Mouse (Mus musculus): ENCODE results near the gene Smg7. TPM values are rescaled to one million over a fixed set of nuclear protein-coding genes. Genes with fewer than 3 reads are reported as not detected.
A peak's percentile ranks its signal among the peaks of the same experiment; 100 is the strongest.

The Smg7 gene
- polyA plus RNA-seq, 1 experiment, result 23.5 TPM

DNA sequence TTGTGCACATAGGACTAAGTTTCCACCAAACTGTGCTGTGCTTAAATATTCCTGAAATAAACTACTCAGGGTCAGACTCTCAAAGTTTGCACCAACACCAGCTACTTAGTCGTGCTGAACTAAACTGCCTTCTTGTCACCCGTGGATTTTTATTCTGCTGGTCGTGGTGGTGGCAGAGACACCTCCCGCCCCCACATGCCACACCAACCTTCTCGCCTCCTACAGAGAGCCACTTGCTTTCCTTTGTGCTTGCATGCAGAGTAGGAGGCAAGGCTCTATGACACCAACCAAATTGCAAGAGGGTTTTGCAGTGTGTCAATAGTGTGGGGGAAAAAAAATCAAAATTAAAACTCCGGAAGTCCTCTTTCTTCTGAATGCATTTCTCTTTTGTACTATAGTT, 82.9 kb downstream of the Smg7 start:
- no peak for TF ChIP-seq CTCF (IDR thresholded peaks at IDR 0.05; ENCODE audit: extremely low read depth, insufficient read length, insufficient replicate concordance, low read depth, low read length)
- TF ChIP-seq POLR2A (IDR thresholded peaks at IDR 0.05; ENCODE audit: low read depth, low read length), result no peak
- Histone ChIP-seq H3K36me3 (ENCODE audit: control insufficient read depth, insufficient read depth, low read length) (0 out of 2 replicates have a peak, but pooled peaks cover 1% of the 10 kb centered on the region), H3K27ac (ENCODE audit: insufficient read depth, low read depth, low read length) (no peak overlapping the region), H3K4me3 (ENCODE audit: low read depth, low read length) (no peak overlapping the region), H3K27me3 (ENCODE audit: control insufficient read depth, insufficient read depth, low read length) (no peaks in the 10 kb centered on the region), H3K4me1 (ENCODE audit: control insufficient read depth, insufficient read depth, insufficient read length, low read length) (peaks cover 11% of the 10 kb centered on the region; the same call in 1 of the 2 replicates)
- WGBS, result 88% methylated on average over 6 of the region's 6 CpGs

DNA sequence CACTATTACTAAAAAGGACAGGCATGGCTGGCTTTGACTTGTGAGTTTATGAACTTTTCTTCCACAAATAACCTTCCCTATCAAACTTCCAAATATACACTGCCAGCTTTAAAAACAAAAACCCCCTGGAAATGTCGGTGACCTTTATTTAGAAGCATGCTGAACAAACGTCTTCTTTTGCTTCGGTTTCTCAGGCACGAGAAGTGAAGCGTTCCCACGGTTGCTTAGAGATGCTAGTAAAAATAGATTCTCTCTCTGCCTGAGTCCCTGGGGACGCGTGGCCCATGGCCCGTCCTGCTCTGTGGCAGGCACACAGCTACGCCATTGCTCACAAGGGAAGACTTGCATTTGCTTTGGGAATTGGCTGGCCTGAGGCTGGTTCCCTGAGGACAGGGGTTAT, 84.7 kb downstream of the Smg7 start:
- WGBS, result 79% methylated on average over 10 of the region's 10 CpGs
- H3K36me3 ChIP-seq (ENCODE audit: control insufficient read depth, insufficient read depth, low read length), result no peaks in the 10 kb centered on the region
- H3K27ac ChIP-seq (ENCODE audit: insufficient read depth, low read depth, low read length), result peak overlapping the region; percentile 8; the same call in 1 of the 2 replicates
- H3K4me1 ChIP-seq (ENCODE audit: control insufficient read depth, insufficient read depth, insufficient read length, low read length), result peaks cover 11% of the 10 kb centered on the region; the same call in 1 of the 2 replicates
- H3K4me3 ChIP-seq (ENCODE audit: low read depth, low read length), result no peak overlapping the region
- TF ChIP-seq CTCF (IDR thresholded peaks at IDR 0.05; ENCODE audit: extremely low read depth, insufficient read length, insufficient replicate concordance, low read depth, low read length) (no peak), POLR2A (IDR thresholded peaks at IDR 0.05; ENCODE audit: low read depth, low read length) (no peak)
- H3K27me3 ChIP-seq (ENCODE audit: control insufficient read depth, insufficient read depth, low read length), result no peaks in the 10 kb centered on the region

- H3K36me3 ChIP-seq (ENCODE audit: control insufficient read depth, insufficient read depth, low read length), result no peaks in the 10 kb centered on the region
- no peak overlapping the region for H3K4me3 ChIP-seq (ENCODE audit: low read depth, low read length)
- H3K4me1 ChIP-seq (ENCODE audit: control insufficient read depth, insufficient read depth, insufficient read length, low read length), result peaks cover 11% of the 10 kb centered on the region; the same call in 1 of the 2 replicates
- TF ChIP-seq CTCF (IDR thresholded peaks at IDR 0.05; ENCODE audit: extremely low read depth, insufficient read length, insufficient replicate concordance, low read depth, low read length) (no peak), POLR2A (IDR thresholded peaks at IDR 0.05; ENCODE audit: low read depth, low read length) (no peak)
- H3K27ac ChIP-seq (ENCODE audit: insufficient read depth, low read depth, low read length), result peak overlapping the region; percentile 8; the same call in 1 of the 2 replicates
- WGBS, result 41% methylated on average over 12 of the region's 12 CpGs
- no peaks in the 10 kb centered on the region for H3K27me3 ChIP-seq (ENCODE audit: control insufficient read depth, insufficient read depth, low read length)
Observed at GRCm38 (mm10) chr1:152817027-152817769, 85.2 kb downstream of the Smg7 start.

- WGBS, result 13% methylated on average over 7 of the region's 7 CpGs
- H3K27me3 ChIP-seq (ENCODE audit: control insufficient read depth, insufficient read depth, low read length), result no peaks in the 10 kb centered on the region
- H3K4me3 ChIP-seq (ENCODE audit: low read depth, low read length), result peak overlapping the region; percentile 49
Observed at GRCm38 (mm10) chr1:152815265-152815701, 87.2 kb downstream of the Smg7 start.

DNA sequence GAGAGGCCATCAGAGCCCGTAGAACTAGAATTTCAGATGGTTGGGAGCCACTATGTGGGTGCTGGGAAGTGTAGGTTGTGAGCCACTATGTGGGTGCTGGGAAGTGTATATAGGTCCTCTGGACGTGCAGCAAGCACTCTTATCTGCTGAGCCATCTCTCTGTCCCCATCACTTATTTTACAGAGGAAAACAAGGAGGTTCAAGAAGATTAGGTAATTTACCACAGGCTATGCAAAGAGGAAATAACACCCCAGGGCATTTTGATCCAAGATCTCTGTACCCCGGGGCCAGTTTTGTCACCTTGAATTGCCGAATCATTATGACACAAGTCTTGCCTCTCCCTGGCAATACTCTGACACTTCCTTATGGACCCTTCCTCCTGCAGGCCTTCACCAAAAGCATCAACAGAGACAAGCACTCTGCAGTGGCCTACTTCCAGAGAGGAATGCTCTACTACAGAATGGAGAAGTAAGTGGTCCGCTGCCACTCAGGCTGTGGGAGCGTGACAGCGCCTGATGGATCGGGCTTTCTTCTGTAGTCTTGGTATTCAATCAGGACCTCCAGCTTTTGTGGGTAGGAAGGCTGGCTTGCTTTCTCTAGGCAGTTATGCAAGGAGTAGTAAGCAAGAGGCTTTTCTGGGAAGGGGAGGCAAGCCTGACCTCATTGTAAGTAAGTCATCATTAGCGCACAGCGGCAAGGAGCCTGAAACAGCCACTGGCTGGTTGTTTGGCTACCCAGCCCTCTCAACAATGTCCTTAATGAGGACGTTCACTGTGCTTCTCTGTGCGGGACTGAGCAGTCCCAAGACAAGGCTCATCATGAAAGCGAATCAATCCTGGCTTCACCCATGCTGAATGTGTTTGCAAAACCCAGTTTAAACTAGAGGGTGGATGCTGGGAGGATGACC, 91.7 kb downstream of the Smg7 start:
- Histone ChIP-seq H3K27me3 (ENCODE audit: control insufficient read depth, insufficient read depth, low read length) (no peaks in the 10 kb centered on the region), H3K36me3 (ENCODE audit: control insufficient read depth, insufficient read depth, low read length) (peaks cover 2% of the 10 kb centered on the region; the same call in 1 of the 2 replicates), H3K4me3 (ENCODE audit: low read depth, low read length) (no peak overlapping the region), H3K27ac (ENCODE audit: insufficient read depth, low read depth, low read length) (no peak overlapping the region), H3K4me1 (ENCODE audit: control insufficient read depth, insufficient read depth, insufficient read length, low read length) (peaks cover 4% of the 10 kb centered on the region; the same call in 1 of the 2 replicates)
- no peak for TF ChIP-seq CTCF (IDR thresholded peaks at IDR 0.05; ENCODE audit: extremely low read depth, insufficient read length, insufficient replicate concordance, low read depth, low read length)
- no peak for TF ChIP-seq POLR2A (IDR thresholded peaks at IDR 0.05; ENCODE audit: low read depth, low read length)
- WGBS, result 85% methylated on average over 13 of the region's 13 CpGs

More at GRCm38 (mm10) chr1:152815265-152815701, 87.2 kb downstream of the Smg7 start:
- peak; percentile 60 for TF ChIP-seq CTCF (IDR thresholded peaks at IDR 0.05; ENCODE audit: extremely low read depth, insufficient read length, insufficient replicate concordance, low read depth, low read length)
- TF ChIP-seq POLR2A (IDR thresholded peaks at IDR 0.05; ENCODE audit: low read depth, low read length), result no peak
- peaks cover 11% of the 10 kb centered on the region; the same call in 1 of the 2 replicates for H3K4me1 ChIP-seq (ENCODE audit: control insufficient read depth, insufficient read depth, insufficient read length, low read length)
- no peak overlapping the region for H3K27ac ChIP-seq (ENCODE audit: insufficient read depth, low read depth, low read length)
- H3K36me3 ChIP-seq (ENCODE audit: control insufficient read depth, insufficient read depth, low read length), result peaks cover 2% of the 10 kb centered on the region; the same call in 1 of the 2 replicates

GRCm38 (mm10) chr1:152809541-152810252, 92.7 kb downstream of the Smg7 start:
- H3K27me3 ChIP-seq (ENCODE audit: control insufficient read depth, insufficient read depth, low read length), result no peaks in the 10 kb centered on the region
- TF ChIP-seq POLR2A (IDR thresholded peaks at IDR 0.05; ENCODE audit: low read depth, low read length) (no peak), CTCF (IDR thresholded peaks at IDR 0.05; ENCODE audit: extremely low read depth, insufficient read length, insufficient replicate concordance, low read depth, low read length) (no peak)
- peak overlapping the region; percentile 10; the same call in 1 of the 2 replicates for H3K27ac ChIP-seq (ENCODE audit: insufficient read depth, low read depth, low read length)
- peak overlapping the region; percentile 8 for H3K4me3 ChIP-seq (ENCODE audit: low read depth, low read length)
- peaks cover 2% of the 10 kb centered on the region; the same call in 1 of the 2 replicates for H3K36me3 ChIP-seq (ENCODE audit: control insufficient read depth, insufficient read depth, low read length)
- H3K4me1 ChIP-seq (ENCODE audit: control insufficient read depth, insufficient read depth, insufficient read length, low read length), result peaks cover 4% of the 10 kb centered on the region; the same call in 1 of the 2 replicates
- 65% methylated on average over 8 of the region's 8 CpGs for WGBS

Data from small intestine, adult 2 months (tissue).